In the genomic region with DNA sequence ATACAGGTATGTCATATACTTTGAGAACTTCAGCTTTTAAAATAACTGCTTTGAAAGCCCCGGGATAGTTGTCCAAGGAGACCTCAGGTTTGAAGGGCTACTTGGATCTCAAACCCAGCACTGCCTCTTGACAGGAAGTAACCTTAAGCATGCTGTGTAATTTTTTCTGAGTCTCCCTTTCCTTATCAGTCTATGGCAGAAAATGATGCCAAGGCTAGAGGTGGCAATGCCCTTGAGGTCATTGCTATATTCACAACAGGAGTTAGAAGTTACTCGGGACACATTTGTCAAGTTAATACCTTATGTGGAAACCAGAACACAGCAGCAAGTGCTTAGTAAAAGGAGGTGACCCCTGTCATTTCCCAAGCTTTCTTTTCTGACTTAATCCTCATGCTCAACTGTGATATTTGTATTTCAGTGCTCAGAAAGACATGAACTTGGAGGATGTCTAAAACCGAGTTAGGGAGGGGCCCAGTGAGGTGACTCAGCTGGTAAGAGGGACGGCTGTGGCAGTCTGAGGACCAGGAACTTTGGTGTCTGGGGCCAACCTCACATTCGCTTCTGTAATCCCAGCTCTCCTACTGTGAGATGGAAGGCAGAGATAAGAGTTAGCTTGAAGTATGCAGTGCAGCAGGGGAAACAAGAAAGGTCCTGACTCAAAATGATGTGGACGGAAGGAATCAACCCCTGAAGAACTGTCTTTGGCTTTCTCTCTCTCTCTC, we compare ENCODE assay signal across 1 mouse cellular context.
A peak's percentile ranks its signal among the peaks of the same experiment; 100 is the strongest.
TF ChIP-seq lines count a peak whose summit lies in the region.

No protein-coding gene starts in this region.

TF ChIP-seq in MEL, 35 proteins besides CTCF, POLR2A, EP300 and RAD21:
- TF ChIP-seq GABPA (IDR thresholded peaks at IDR 0.05; ENCODE audit: low read depth, low read length), result no peak
- peak; percentile 26; the same call in 1 of the 2 replicates for TF ChIP-seq SIN3A (IDR thresholded peaks at IDR 0.05; ENCODE audit: low read length)
- TF ChIP-seq TAL1 (IDR thresholded peaks at IDR 0.05; ENCODE audit: low read length), result peak; percentile 32
- peak; percentile 31 for TF ChIP-seq GATA1 (IDR thresholded peaks at IDR 0.05; ENCODE audit: low read depth, low read length)
- no peak for TF ChIP-seq KAT2A (conservative IDR thresholded peaks at IDR 0.05; ENCODE audit: low read depth, low read length)
- peak; percentile 26; the same call in 1 of the 2 replicates for TF ChIP-seq ZNF384 (IDR thresholded peaks at IDR 0.05; ENCODE audit: low read depth, low read length)
